Mouse (Mus musculus) heart, embryonic 11.5 days (tissue): ENCODE results near the gene Ttc28. TPM values are rescaled to one million over a fixed set of nuclear protein-coding genes. Genes with fewer than 3 reads are reported as not detected.

Source experiments
- ATAC-seq: fragments of 200-750 bp; cut with Nextera tagmentation; replicated peaks from 2 replicates; pipeline ENCODE4 v1.8.0; 2017; ENCODE audit warnings: moderate library complexity; ENCODE audit not compliant: insufficient number of reproducible peaks, low FRiP score, low TSS enrichment
- H3K27ac ChIP-seq: fragments of 300-500 bp; sonication (generic); 2 replicates; pipeline ENCODE4 v1.5.1; 2014; ENCODE audit warnings: mild to moderate bottlenecking, low read depth, low read length
- H3K27me3 ChIP-seq: fragments of 300-500 bp; sonication (generic); 2 replicates; pipeline ENCODE4 v1.6.1; 2014; ENCODE audit warnings: mild to moderate bottlenecking, low read length, mixed read lengths; ENCODE audit not compliant: control insufficient read depth, insufficient read depth
- H3K36me3 ChIP-seq: fragments of 300-500 bp; sonication (generic); 2 replicates; pipeline ENCODE4 v1.6.1; 2014; ENCODE audit warnings: mild to moderate bottlenecking, low read length, moderate library complexity, mixed read lengths; ENCODE audit not compliant: control insufficient read depth, insufficient read depth
- H3K4me1 ChIP-seq: fragments of 300-500 bp; sonication (generic); 2 replicates; pipeline ENCODE4 v1.6.1; 2014; ENCODE audit warnings: low read length; ENCODE audit not compliant: control insufficient read depth, insufficient read depth
- H3K4me2 ChIP-seq: fragments of 300-500 bp; sonication (generic); 2 replicates; pipeline ENCODE4 v1.6.1; 2014; ENCODE audit warnings: mild to moderate bottlenecking, moderate library complexity
- H3K4me3 ChIP-seq: fragments of 300-500 bp; sonication (generic); 2 replicates; pipeline ENCODE4 v1.5.1; 2014; ENCODE audit warnings: low read depth, low read length
- H3K9ac ChIP-seq: fragments of 300-500 bp; sonication (generic); 2 replicates; pipeline ENCODE4 v1.6.1; 2014; ENCODE audit warnings: mild to moderate bottlenecking, low read depth, low read length, moderate library complexity
- H3K9me3 ChIP-seq: fragments of 300-500 bp; sonication (generic); replicated peaks from 2 replicates; pipeline ENCODE4 v1.6.1; 2016; ENCODE audit warnings: low read length; ENCODE audit not compliant: control insufficient read depth
- WGBS: fragments of 180-500 bp; shearing (Covaris S2); extraction: QIAGEN DNeasy Blood & Tissue Kit; methylation state at CpG from one replicate; pipeline ENCODE4 v1.1.7; 2014; ENCODE audit not compliant: insufficient replicate concordance; 5-methylcytosine and 5-hydroxymethylcytosine counted together
- polyA plus RNA-seq: library from polyadenylated mRNA; unstranded; fragments of >200 nt; fragmentation: Nextera tagmentation; extraction: Ambion mirVana; gene quantifications from 2 replicates; pipeline ENCODE4 v1.2.1, GENCODE M21; 2014

Gene Ttc28
- polyA plus RNA-seq, 1 experiment from 2014 or later, result 8.1 TPM

GRCm38 (mm10) chr5:111154586-111154985 lies 275.0 kb downstream of the Ttc28 start:
- 39% methylated on average over 7 of the region's 7 CpGs for WGBS
- no peak overlapping the region for H3K9ac ChIP-seq
- H3K9me3 ChIP-seq, result no peaks in the 10 kb centered on the region
- H3K27ac ChIP-seq, result no peak overlapping the region
- peaks cover 4% of the 10 kb centered on the region; the same call in 1 of the 2 replicates for H3K27me3 ChIP-seq
- no peak overlapping the region for H3K4me3 ChIP-seq
- no peaks in the 10 kb centered on the region for H3K36me3 ChIP-seq
- H3K4me2 ChIP-seq, result no peak overlapping the region
- ATAC-seq, result no peak
- H3K4me1 ChIP-seq, result peaks cover 24% of the 10 kb centered on the region

- Histone ChIP-seq H3K9me3 (no peaks in the 10 kb centered on the region), H3K27me3 (peaks cover 4% of the 10 kb centered on the region; the same call in 1 of the 2 replicates), H3K4me3 (no peak overlapping the region), H3K4me2 (no peak overlapping the region), H3K27ac (no peak overlapping the region), H3K36me3 (no peaks in the 10 kb centered on the region), H3K9ac (no peak overlapping the region), H3K4me1 (peaks cover 30% of the 10 kb centered on the region)
- no peak for ATAC-seq
- 77% methylated on average over 4 of the region's 4 CpGs for WGBS
These were observed 275.7 kb downstream of the Ttc28 start for GRCm38 (mm10) chr5:111155271-111155670.

- peaks cover 33% of the 10 kb centered on the region for H3K4me1 ChIP-seq
- H3K27ac ChIP-seq, result no peak overlapping the region
- H3K27me3 ChIP-seq, result peaks cover 4% of the 10 kb centered on the region; the same call in 1 of the 2 replicates
- H3K4me2 ChIP-seq, result no peak overlapping the region
- no peaks in the 10 kb centered on the region for H3K9me3 ChIP-seq
- no peak overlapping the region for H3K9ac ChIP-seq
- no peak overlapping the region for H3K4me3 ChIP-seq
- H3K36me3 ChIP-seq, result no peaks in the 10 kb centered on the region
- 82% methylated on average over 12 of the region's 12 CpGs for WGBS
- no peak for ATAC-seq
These were observed 276.3 kb downstream of the Ttc28 start for GRCm38 (mm10) chr5:111155928-111156327.

- Histone ChIP-seq H3K4me1 (peaks cover 24% of the 10 kb centered on the region), H3K4me3 (no peak overlapping the region)
- WGBS, result 77% methylated on average over 9 of the region's 9 CpGs
These were observed 278.7 kb downstream of the Ttc28 start for GRCm38 (mm10) chr5:111158266-111158665.

GRCm38 (mm10) chr5:111159628-111160321 lies 280.2 kb downstream of the Ttc28 start:
- H3K27me3 ChIP-seq, result peaks cover 14% of the 10 kb centered on the region
- 0 out of 2 replicates have a peak, but pooled peaks have one; percentile 22 for ATAC-seq
- H3K36me3 ChIP-seq, result no peaks in the 10 kb centered on the region
- H3K4me3 ChIP-seq, result no peak overlapping the region; the same call in 1 of the 2 replicates
- H3K27ac ChIP-seq, result peak overlapping the region; percentile 22
- H3K4me1 ChIP-seq, result peaks cover 19% of the 10 kb centered on the region
- 28% methylated on average over 23 of the region's 23 CpGs for WGBS
- peak overlapping the region; percentile 50 for H3K4me2 ChIP-seq
- no peaks in the 10 kb centered on the region for H3K9me3 ChIP-seq
- no peak overlapping the region for H3K9ac ChIP-seq

More at GRCm38 (mm10) chr5:111158266-111158665, 278.7 kb downstream of the Ttc28 start:
- peaks cover 14% of the 10 kb centered on the region for H3K27me3 ChIP-seq
- ATAC-seq, result no peak
- no peak overlapping the region for H3K4me2 ChIP-seq
- no peak overlapping the region for H3K27ac ChIP-seq
- H3K36me3 ChIP-seq, result no peaks in the 10 kb centered on the region
- no peak overlapping the region for H3K9ac ChIP-seq
- no peaks in the 10 kb centered on the region for H3K9me3 ChIP-seq

GRCm38 (mm10) chr5:111161146-111161930 lies 281.7 kb downstream of the Ttc28 start:
- 58% methylated on average over 7 of the region's 7 CpGs for WGBS
- Histone ChIP-seq H3K27me3 (peaks cover 16% of the 10 kb centered on the region), H3K4me3 (no peak overlapping the region), H3K4me2 (no peak overlapping the region), H3K9me3 (no peaks in the 10 kb centered on the region), H3K4me1 (peaks cover 21% of the 10 kb centered on the region), H3K36me3 (no peaks in the 10 kb centered on the region), H3K27ac (no peak overlapping the region), H3K9ac (no peak overlapping the region)
- ATAC-seq, result no peak

- Histone ChIP-seq H3K9ac (no peak overlapping the region), H3K9me3 (no peaks in the 10 kb centered on the region), H3K27ac (no peak overlapping the region), H3K4me3 (no peak overlapping the region), H3K27me3 (peaks cover 16% of the 10 kb centered on the region), H3K4me1 (peaks cover 21% of the 10 kb centered on the region), H3K36me3 (no peaks in the 10 kb centered on the region), H3K4me2 (no peak overlapping the region)
- 45% methylated on average over 6 of the region's 6 CpGs for WGBS
- no peak for ATAC-seq
These were observed 283.3 kb downstream of the Ttc28 start for GRCm38 (mm10) chr5:111162857-111163256.

- H3K4me1 ChIP-seq, result peaks cover 21% of the 10 kb centered on the region
- 61% methylated on average over 11 of the region's 11 CpGs for WGBS
- no peaks in the 10 kb centered on the region for H3K36me3 ChIP-seq
- ATAC-seq, result no peak
- no peak overlapping the region for H3K4me2 ChIP-seq
- no peak overlapping the region for H3K9ac ChIP-seq
- H3K9me3 ChIP-seq, result no peaks in the 10 kb centered on the region
- H3K27me3 ChIP-seq, result peaks cover 13% of the 10 kb centered on the region
- no peak overlapping the region for H3K4me3 ChIP-seq
- no peak overlapping the region for H3K27ac ChIP-seq
These were observed 283.8 kb downstream of the Ttc28 start for GRCm38 (mm10) chr5:111163377-111163776.
